Mouse (Mus musculus): ENCODE data around the gene Ppp2r5e. TPM values are rescaled to one million over a fixed set of nuclear protein-coding genes. Genes with fewer than 3 reads are reported as not detected.

The Ppp2r5e gene
- polyA plus RNA-seq, 1 experiment from 2014 or later: 19.9 TPM

GRCm38 (mm10) chr12:75612711-75613110 lies 16.7 kb upstream of the Ppp2r5e start:
- Histone ChIP-seq H3K4me1 (replicated peaks) (peaks cover 5% of the 10 kb centered on the region; the same call in 1 of the 2 replicates), H3K36me3 (no peaks in the 10 kb centered on the region), H3K27me3 (no peaks in the 10 kb centered on the region), H3K27ac (no peak overlapping the region), H3K4me3 (no peak overlapping the region), H3K9me3 (no peaks in the 10 kb centered on the region), H3K9ac (no peak overlapping the region), H3K4me2 (no peak overlapping the region)
- WGBS: 86% methylated on average over 7 of the region's 7 CpGs
- no peak for ATAC-seq (ENCODE audit: low FRiP score)

GRCm38 (mm10) chr12:75599490-75599889 lies 3.4 kb upstream of the Ppp2r5e start:
- Histone ChIP-seq H3K9ac (no peak overlapping the region), H3K27me3 (no peaks in the 10 kb centered on the region), H3K4me3 (no peak overlapping the region), H3K36me3 (no peaks in the 10 kb centered on the region), H3K4me2 (no peak overlapping the region), H3K4me1 (replicated peaks) (peaks cover 6% of the 10 kb centered on the region), H3K27ac (no peak overlapping the region), H3K9me3 (no peaks in the 10 kb centered on the region)
- no peak for ATAC-seq (ENCODE audit: low FRiP score)
- 20% methylated on average over 4 of the region's 4 CpGs for WGBS

GRCm38 (mm10) chr12:75598988-75599387 lies 2.9 kb upstream of the Ppp2r5e start:
- Histone ChIP-seq H3K9ac (no peak overlapping the region), H3K36me3 (no peaks in the 10 kb centered on the region), H3K4me2 (no peak overlapping the region), H3K4me1 (replicated peaks) (peaks cover 11% of the 10 kb centered on the region), H3K4me3 (no peak overlapping the region), H3K9me3 (no peaks in the 10 kb centered on the region), H3K27ac (no peak overlapping the region), H3K27me3 (no peaks in the 10 kb centered on the region)
- no peak for ATAC-seq (ENCODE audit: low FRiP score)
- WGBS: 72% methylated on average over 4 of the region's 4 CpGs

- Histone ChIP-seq H3K4me1 (replicated peaks) (peaks cover 23% of the 10 kb centered on the region), H3K4me3 (no peak overlapping the region), H3K36me3 (peaks cover 5% of the 10 kb centered on the region), H3K4me2 (no peak overlapping the region), H3K9ac (no peak overlapping the region), H3K9me3 (no peaks in the 10 kb centered on the region), H3K27me3 (no peaks in the 10 kb centered on the region), H3K27ac (no peak overlapping the region)
- ATAC-seq (ENCODE audit: low FRiP score): no peak
- WGBS: 89% methylated on average over 4 of the region's 4 CpGs
Measured at GRCm38 (mm10) chr12:75597707-75598106, 1.7 kb upstream of the Ppp2r5e start.

- peak; percentile 35 for ATAC-seq (ENCODE audit: low FRiP score)
- Histone ChIP-seq H3K36me3 (peaks cover 18% of the 10 kb centered on the region), H3K27ac (peak overlapping the region; percentile 98), H3K4me2 (peak overlapping the region; percentile 83), H3K27me3 (no peaks in the 10 kb centered on the region), H3K9me3 (no peaks in the 10 kb centered on the region), H3K4me1 (replicated peaks) (peaks cover 25% of the 10 kb centered on the region), H3K4me3 (peak overlapping the region; percentile 98), H3K9ac (peak overlapping the region; percentile 99)
- WGBS: under 1% methylated on average over 65 of the region's 97 CpGs
Measured at GRCm38 (mm10) chr12:75595291-75596153, 523 bp downstream of the Ppp2r5e start.

GRCm38 (mm10) chr12:75594404-75594803 lies 1.6 kb downstream of the Ppp2r5e start:
- no peak for ATAC-seq (ENCODE audit: low FRiP score)
- H3K36me3 ChIP-seq: peaks cover 28% of the 10 kb centered on the region
- peak overlapping the region; percentile 98 for H3K4me3 ChIP-seq
- H3K4me1 ChIP-seq (replicated peaks): peaks cover 25% of the 10 kb centered on the region
- H3K27ac ChIP-seq: no peak overlapping the region
- no peaks in the 10 kb centered on the region for H3K27me3 ChIP-seq
- WGBS: 44% methylated on average over 5 of the region's 5 CpGs
- H3K9me3 ChIP-seq: no peaks in the 10 kb centered on the region
- peak overlapping the region; percentile 83 for H3K4me2 ChIP-seq
- peak overlapping the region; percentile 64 for H3K9ac ChIP-seq

- no peaks in the 10 kb centered on the region for H3K27me3 ChIP-seq
- H3K4me3 ChIP-seq: peak overlapping the region; percentile 98
- 71% methylated on average over 4 of the region's 4 CpGs for WGBS
- H3K27ac ChIP-seq: no peak overlapping the region
- H3K9ac ChIP-seq: 0 out of 2 replicates have a peak overlapping the region, but pooled peaks have one; percentile 29
- H3K4me2 ChIP-seq: peak overlapping the region; percentile 83
- H3K36me3 ChIP-seq: peaks cover 32% of the 10 kb centered on the region
- H3K9me3 ChIP-seq: no peaks in the 10 kb centered on the region
- ATAC-seq (ENCODE audit: low FRiP score): no peak
- peaks cover 25% of the 10 kb centered on the region for H3K4me1 ChIP-seq (replicated peaks)
Measured at GRCm38 (mm10) chr12:75593817-75594216, 2.2 kb downstream of the Ppp2r5e start.

GRCm38 (mm10) chr12:75587501-75587900 lies 8.5 kb downstream of the Ppp2r5e start:
- no peaks in the 10 kb centered on the region for H3K27me3 ChIP-seq
- H3K9ac ChIP-seq: no peak overlapping the region
- ATAC-seq (ENCODE audit: low FRiP score): no peak
- H3K27ac ChIP-seq: no peak overlapping the region
- no peak overlapping the region for H3K4me3 ChIP-seq
- H3K4me2 ChIP-seq: no peak overlapping the region
- H3K36me3 ChIP-seq: peaks cover 52% of the 10 kb centered on the region
- H3K4me1 ChIP-seq (replicated peaks): 0 out of 2 replicates have a peak, but pooled peaks cover 3% of the 10 kb centered on the region
- H3K9me3 ChIP-seq: no peaks in the 10 kb centered on the region

- no peak for ATAC-seq (ENCODE audit: low FRiP score)
- Histone ChIP-seq H3K27ac (no peak overlapping the region), H3K4me2 (no peak overlapping the region), H3K4me1 (replicated peaks) (0 out of 2 replicates have a peak, but pooled peaks cover 3% of the 10 kb centered on the region), H3K9ac (no peak overlapping the region), H3K9me3 (no peaks in the 10 kb centered on the region), H3K27me3 (no peaks in the 10 kb centered on the region), H3K4me3 (no peak overlapping the region), H3K36me3 (peaks cover 31% of the 10 kb centered on the region)
- 74% methylated on average over 3 of the region's 3 CpGs for WGBS
Measured at GRCm38 (mm10) chr12:75583776-75584175, 12.3 kb downstream of the Ppp2r5e start.

- Histone ChIP-seq H3K4me1 (replicated peaks) (peaks cover 4% of the 10 kb centered on the region; the same call in 1 of the 2 replicates), H3K27ac (no peak overlapping the region), H3K4me3 (no peak overlapping the region), H3K4me2 (no peak overlapping the region), H3K27me3 (no peaks in the 10 kb centered on the region), H3K9ac (no peak overlapping the region), H3K9me3 (no peaks in the 10 kb centered on the region), H3K36me3 (peaks cover 9% of the 10 kb centered on the region)
- 96% methylated on average over 2 of the region's 2 CpGs for whole genome bisulfite sequencing
- no peak for ATAC-seq (ENCODE audit: low FRiP score)
Measured at GRCm38 (mm10) chr12:75579076-75579475, 17.0 kb downstream of the Ppp2r5e start.

- Histone ChIP-seq H3K9me3 (no peaks in the 10 kb centered on the region), H3K4me3 (no peak overlapping the region), H3K27me3 (no peaks in the 10 kb centered on the region), H3K4me2 (no peak overlapping the region), H3K36me3 (peaks cover 5% of the 10 kb centered on the region; the same call in 1 of the 2 replicates), H3K9ac (no peak overlapping the region), H3K27ac (no peak overlapping the region), H3K4me1 (replicated peaks) (peaks cover 7% of the 10 kb centered on the region)
- WGBS: 89% methylated on average over 5 of the region's 5 CpGs
- no peak for ATAC-seq (ENCODE audit: low FRiP score)
Measured at GRCm38 (mm10) chr12:75577255-75577654, 18.8 kb downstream of the Ppp2r5e start.

GRCm38 (mm10) chr12:75572271-75572670 lies 23.8 kb downstream of the Ppp2r5e start:
- no peak overlapping the region for H3K27ac ChIP-seq
- H3K4me1 ChIP-seq (replicated peaks): peaks cover 14% of the 10 kb centered on the region
- no peaks in the 10 kb centered on the region for H3K9me3 ChIP-seq
- no peaks in the 10 kb centered on the region for H3K36me3 ChIP-seq
- WGBS: 66% methylated on average over 4 of the region's 4 CpGs
- no peaks in the 10 kb centered on the region for H3K27me3 ChIP-seq
- no peak overlapping the region for H3K4me3 ChIP-seq
- H3K9ac ChIP-seq: no peak overlapping the region
- H3K4me2 ChIP-seq: no peak overlapping the region
- no peak for ATAC-seq (ENCODE audit: low FRiP score)

- 72% methylated on average over 1 of the region's 1 CpGs for WGBS
- H3K36me3 ChIP-seq: no peaks in the 10 kb centered on the region
- H3K4me1 ChIP-seq (replicated peaks): peaks cover 12% of the 10 kb centered on the region
Measured at GRCm38 (mm10) chr12:75570138-75570537, 25.9 kb downstream of the Ppp2r5e start.

More at GRCm38 (mm10) chr12:75570138-75570537, 25.9 kb downstream of the Ppp2r5e start:
- no peak for ATAC-seq (ENCODE audit: low FRiP score)
- Histone ChIP-seq H3K27ac (no peak overlapping the region), H3K9me3 (no peaks in the 10 kb centered on the region), H3K27me3 (no peaks in the 10 kb centered on the region), H3K4me3 (no peak overlapping the region), H3K4me2 (no peak overlapping the region), H3K9ac (no peak overlapping the region)

Measured in hindbrain, embryonic 13.5 days (tissue).